Mouse (Mus musculus): ENCODE measurements around the gene Olfr775. TPM values are rescaled to one million over a fixed set of nuclear protein-coding genes. Genes with fewer than 3 reads are reported as not detected.

The Olfr775 gene
- total RNA-seq (2021): not detected
- long read RNA-seq, experiment 1: 0 reads
- long read RNA-seq, experiment 2: 0 reads

DNA sequence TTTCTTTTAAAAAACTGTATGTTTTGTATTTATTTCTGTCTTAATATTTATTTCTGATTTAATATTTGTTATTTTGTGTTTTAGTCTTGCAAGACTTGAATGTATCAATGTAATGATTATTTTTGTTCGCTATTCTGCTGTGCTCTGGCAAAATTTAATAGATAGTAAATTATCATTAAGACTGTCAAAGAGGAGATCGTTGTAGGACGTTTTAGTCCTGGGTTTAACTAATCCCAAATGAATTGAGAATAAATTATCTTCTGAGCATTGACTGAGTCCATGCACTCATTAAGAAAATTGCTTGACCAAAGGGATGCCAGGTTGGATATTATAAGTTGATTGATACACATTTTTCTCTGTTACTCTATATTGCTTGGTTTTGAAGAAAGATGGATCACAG, at the start of gene Olfr775:
TSS of gene Olfr775 (plus strand) at position 301 of the 400 bp plus-strand sequence.
- DNase-seq: no peak

DNA sequence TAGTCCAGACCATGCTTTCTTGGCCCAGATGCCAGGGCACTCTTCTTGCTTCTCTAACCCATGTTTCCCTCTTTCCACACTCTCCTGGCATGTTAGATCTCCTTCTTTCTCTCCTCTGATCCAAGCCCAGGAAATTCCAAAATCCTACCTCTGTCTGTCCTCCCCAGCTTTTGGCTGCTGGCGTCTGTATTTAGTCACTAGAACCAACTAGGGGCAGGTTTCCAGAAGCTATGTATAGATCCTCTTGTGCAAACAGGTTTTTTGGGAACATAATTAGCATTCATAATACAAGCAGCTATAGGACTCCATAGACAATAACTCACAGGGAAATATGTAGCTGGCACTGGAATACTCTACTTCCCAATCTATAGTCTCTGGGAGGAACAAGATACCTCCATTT, 17.5 kb upstream of the Olfr775 start:
- no peak for DNase-seq

DNA sequence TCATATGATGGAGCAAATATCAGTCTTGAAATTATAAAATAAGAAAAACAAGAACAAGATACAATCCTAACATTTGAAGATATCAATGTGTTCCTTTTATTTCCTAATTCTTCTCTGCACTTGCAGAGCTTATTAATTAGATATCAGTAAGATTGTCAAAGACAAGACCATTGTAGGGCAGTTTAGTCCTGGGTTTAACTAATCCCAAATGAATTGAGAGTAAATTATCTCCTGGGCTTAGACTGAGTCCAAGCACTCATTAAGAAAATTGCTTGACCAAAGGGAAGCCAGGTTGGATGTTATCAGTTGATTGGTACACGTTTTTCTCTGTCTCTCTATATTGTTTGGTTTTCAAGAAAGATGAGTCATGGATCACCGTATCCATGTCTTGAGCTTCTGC, 12.3 kb upstream of the Olfr775 start, which contains the start of gene Olfr774:
TSS of gene Olfr774 (plus strand) at position 301 of the 400 bp plus-strand sequence.
- DNase-seq: no peak

DNA sequence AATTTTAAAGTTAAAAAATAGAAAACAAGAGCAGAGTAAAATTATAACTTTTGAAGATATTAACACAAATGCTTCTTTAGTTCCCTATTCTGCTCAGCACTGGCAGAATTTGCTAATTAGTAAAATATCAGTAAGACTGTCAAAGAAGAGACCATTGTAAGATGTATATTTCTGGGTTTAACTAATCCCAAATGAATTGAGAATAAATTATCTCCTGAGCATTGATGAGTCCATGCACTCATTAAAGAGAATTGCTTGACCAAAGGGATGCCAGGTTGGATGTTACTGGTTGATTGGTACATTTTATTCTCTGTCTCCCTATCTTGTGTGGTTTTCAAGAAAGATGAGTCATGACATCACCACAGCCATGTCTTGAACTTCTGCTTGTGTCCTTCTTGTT, 10.6 kb downstream of the Olfr775 start, which contains the start of gene Olfr776:
TSS of gene Olfr776 (plus strand) at position 301 of the 400 bp plus-strand sequence.
- DNase-seq: no peak

DNA sequence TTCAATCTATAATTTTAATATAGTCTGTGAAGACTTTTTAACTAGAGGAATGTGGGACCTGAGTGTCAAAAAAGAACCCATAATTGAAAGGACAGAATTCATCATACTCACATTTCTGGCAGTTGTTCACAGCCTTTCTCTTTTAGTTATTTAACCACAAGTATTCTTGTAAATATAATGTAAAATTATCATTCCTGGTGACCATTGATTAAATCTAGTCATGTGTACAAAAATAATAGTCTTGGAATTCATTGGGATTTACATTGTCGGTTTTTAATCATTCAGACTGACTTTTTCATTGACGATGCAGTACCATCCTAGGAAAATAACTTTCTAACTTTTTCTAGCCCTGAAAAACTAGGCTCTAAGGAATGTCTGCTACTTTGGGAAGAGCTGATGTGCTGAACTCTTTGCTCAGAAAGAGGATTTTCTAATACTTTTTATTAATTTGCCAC, 22.9 kb downstream of the Olfr775 start, which contains the start of gene Olfr777:
TSS of gene Olfr777 (minus strand) at position 405 of the 455 bp plus-strand sequence.
- no peak for DNase-seq

Other genes with a start within 250 kb of the Olfr775 start
- gene Olfr763, start 237.6 kb upstream of the Olfr775 start, total RNA-seq (2021): not detected
- not detected for gene Olfr764-ps1, start 208.5 kb upstream of the Olfr775 start, total RNA-seq (2021)
- not detected for gene Olfr765, start 198.4 kb upstream of the Olfr775 start, total RNA-seq (2021)
- not detected for gene Olfr766-ps1, start 179.4 kb upstream of the Olfr775 start, total RNA-seq (2021)
- not detected for gene Olfr767, start 165.5 kb upstream of the Olfr775 start, total RNA-seq (2021)
- gene Olfr768, start 149.0 kb upstream of the Olfr775 start, total RNA-seq (2021): not detected
- not detected for gene Olfr769, start 130.6 kb upstream of the Olfr775 start, total RNA-seq (2021)
- not detected for gene Olfr770, start 109.4 kb upstream of the Olfr775 start, total RNA-seq (2021)
- gene Olfr771, start 83.7 kb upstream of the Olfr775 start, total RNA-seq (2021): not detected
- gene Olfr772, start 70.5 kb upstream of the Olfr775 start, total RNA-seq (2021): not detected
- not detected for gene Olfr773, start 61.0 kb upstream of the Olfr775 start, total RNA-seq (2021)
- not detected for gene Olfr774, start 12.2 kb upstream of the Olfr775 start, total RNA-seq (2021)
- not detected for gene Olfr776, start 10.7 kb downstream of the Olfr775 start, total RNA-seq (2021)
- not detected for gene Olfr777, start 23.1 kb downstream of the Olfr775 start, total RNA-seq (2021)
- not detected for gene Olfr780, start 69.7 kb downstream of the Olfr775 start, total RNA-seq (2021)
- not detected for gene Olfr781, start 80.4 kb downstream of the Olfr775 start, total RNA-seq (2021)
- not detected for gene Olfr782, start 100.4 kb downstream of the Olfr775 start, total RNA-seq (2021)
- gene Olfr784, start 135.7 kb downstream of the Olfr775 start, total RNA-seq (2021): not detected
- not detected for gene Olfr785, start 157.0 kb downstream of the Olfr775 start, total RNA-seq (2021)
- gene Olfr786, start 178.9 kb downstream of the Olfr775 start, total RNA-seq (2021): not detected
- gene Olfr787, start 213.4 kb downstream of the Olfr775 start, total RNA-seq (2021): not detected
- not detected for gene Olfr788, start 222.6 kb downstream of the Olfr775 start, total RNA-seq (2021)
- gene Olfr789, start 236.3 kb downstream of the Olfr775 start, total RNA-seq (2021): not detected

Measured in gastrocnemius, postnatal 10 days (tissue).